Mouse (Mus musculus) forebrain, postnatal 0 days (tissue): Measurements from ENCODE around the gene Zfp865. TPM values are rescaled to one million over a fixed set of nuclear protein-coding genes. Genes with fewer than 3 reads are reported as not detected.

Experiments used
- ATAC-seq: fragments of 200-750 bp; cut with Nextera tagmentation; 2 replicates; pipeline ENCODE4 v1.8.0; 2017; ENCODE audit warnings: mild to moderate bottlenecking, moderate library complexity
- DNase-seq: peaks from one replicate; pipeline ENCODE4 v3.0.0-alpha.2; 2015
- H3K27ac ChIP-seq: fragments of 300-500 bp; sonication (generic); 2 replicates; pipeline ENCODE4 v1.5.1; 2014; ENCODE audit warnings: low read depth, mild to moderate bottlenecking, antibody characterized with exemption, low read length, moderate library complexity, mixed read lengths
- H3K27me3 ChIP-seq: fragments of 300-500 bp; sonication (generic); 2 replicates; pipeline ENCODE4 v1.6.1; 2014; ENCODE audit warnings: mild to moderate bottlenecking, low read length, mixed read lengths; ENCODE audit not compliant: insufficient read depth
- H3K36me3 ChIP-seq: fragments of 300-500 bp; sonication (generic); 2 replicates; pipeline ENCODE4 v1.6.1; 2014; ENCODE audit warnings: mild to moderate bottlenecking, moderate library complexity; ENCODE audit not compliant: insufficient read depth
- H3K4me1 ChIP-seq: fragments of 300-500 bp; sonication (generic); 2 replicates; pipeline ENCODE4 v1.6.1; 2014; ENCODE audit warnings: antibody characterized with exemption; ENCODE audit not compliant: insufficient read depth
- H3K4me2 ChIP-seq: fragments of 300-500 bp; sonication (generic); 2 replicates; pipeline ENCODE4 v1.6.1; 2014; ENCODE audit warnings: low read depth, mild to moderate bottlenecking, moderate library complexity
- H3K4me3 ChIP-seq: fragments of 300-500 bp; sonication (generic); 2 replicates; pipeline ENCODE4 v1.5.1; 2014; ENCODE audit warnings: low read depth, low read length, mixed read lengths
- H3K9ac ChIP-seq: fragments of 300-500 bp; sonication (generic); 2 replicates; pipeline ENCODE4 v1.6.1; 2014; ENCODE audit warnings: mild to moderate bottlenecking
- H3K9me3 ChIP-seq: fragments of 300-500 bp; sonication (generic); 2 replicates; pipeline ENCODE4 v1.6.1; 2016; ENCODE audit warnings: low read length
- CTCF ChIP-seq: sonication (generic); IDR thresholded peaks from 2 replicates; pipeline ENCODE4 v1.5.1; 2016; ENCODE audit warnings: antibody characterized with exemption, control low read depth, low read depth
- WGBS: fragments of 180-500 bp; shearing (Covaris S2); extraction: QIAGEN DNeasy Blood & Tissue Kit; methylation state at CpG from one replicate; pipeline ENCODE4 v1.1.7; 2014; 5-methylcytosine and 5-hydroxymethylcytosine counted together
- polyA plus RNA-seq: library from polyadenylated mRNA; unstranded; fragments of >200 nt; fragmentation: Nextera tagmentation; extraction: Ambion mirVana; gene quantifications from 2 replicates; pipeline ENCODE4 v1.2.1, GENCODE M21; 2015
- total RNA-seq: library from RNA; depleted of rRNA; stranded (reverse); fragments of >200 nt; gene quantifications from 2 replicates; pipeline ENCODE4 v1.2.3, GENCODE M21; 2014

Zfp865 gene
- total and polyA plus RNA-seq, 2 experiments from 2014 or later, result 5.6 to 33.3 TPM

- no peak for ATAC-seq
Measured at GRCm38 (mm10) chr7:5052438-5052837, 32.3 kb downstream of the Zfp865 start.

GRCm38 (mm10) chr7:5052931-5053343, 32.8 kb downstream of the Zfp865 start:
- no peak for ATAC-seq
- H3K4me3 ChIP-seq, result peak overlapping the region; percentile 87

More at GRCm38 (mm10) chr7:5052438-5052837, 32.3 kb downstream of the Zfp865 start:
- H3K9ac ChIP-seq, result peak overlapping the region; percentile 87
- peak overlapping the region; percentile 87 for H3K4me3 ChIP-seq
- no peaks in the 10 kb centered on the region for H3K9me3 ChIP-seq
- no peak overlapping the region; the same call in 1 of the 2 replicates for H3K27ac ChIP-seq
- peak overlapping the region; percentile 86 for H3K4me2 ChIP-seq
- no peak for TF ChIP-seq CTCF
- peaks cover 31% of the 10 kb centered on the region for H3K4me1 ChIP-seq
- DNase-seq, result no peak
- WGBS, result 4% methylated on average over 12 of the region's 12 CpGs
- H3K27me3 ChIP-seq, result peaks cover 8% of the 10 kb centered on the region
- H3K36me3 ChIP-seq, result no peaks in the 10 kb centered on the region

GRCm38 (mm10) chr7:5053456-5054179, 33.4 kb downstream of the Zfp865 start:
- Histone ChIP-seq H3K9me3 (no peaks in the 10 kb centered on the region), H3K27ac (peak overlapping the region; percentile 62; the same call in 1 of the 2 replicates), H3K4me1 (peaks cover 38% of the 10 kb centered on the region), H3K27me3 (peaks cover 8% of the 10 kb centered on the region), H3K36me3 (no peaks in the 10 kb centered on the region), H3K9ac (peak overlapping the region; percentile 87), H3K4me2 (peak overlapping the region; percentile 86), H3K4me3 (peak overlapping the region; percentile 87)
- TF ChIP-seq CTCF, result no peak
- WGBS, result 11% methylated on average over 32 of the region's 32 CpGs
- no peak for ATAC-seq
- peak; percentile 72 for DNase-seq

More at GRCm38 (mm10) chr7:5052931-5053343, 32.8 kb downstream of the Zfp865 start:
- no peaks in the 10 kb centered on the region for H3K9me3 ChIP-seq
- H3K4me1 ChIP-seq, result peaks cover 36% of the 10 kb centered on the region
- peak overlapping the region; percentile 87 for H3K9ac ChIP-seq
- no peak for TF ChIP-seq CTCF
- peaks cover 8% of the 10 kb centered on the region for H3K27me3 ChIP-seq
- no peak for DNase-seq
- WGBS, result 11% methylated on average over 45 of the region's 45 CpGs
- H3K36me3 ChIP-seq, result no peaks in the 10 kb centered on the region
- peak overlapping the region; percentile 86 for H3K4me2 ChIP-seq
- no peak overlapping the region; the same call in 1 of the 2 replicates for H3K27ac ChIP-seq

- Histone ChIP-seq H3K36me3 (no peaks in the 10 kb centered on the region), H3K9ac (peak overlapping the region; percentile 95), H3K9me3 (no peaks in the 10 kb centered on the region), H3K27me3 (peaks cover 8% of the 10 kb centered on the region), H3K27ac (peak overlapping the region; percentile 77), H3K4me3 (peak overlapping the region; percentile 65), H3K4me1 (peaks cover 44% of the 10 kb centered on the region), H3K4me2 (peak overlapping the region; percentile 73)
- no peak for TF ChIP-seq CTCF
- WGBS, result 4% methylated on average over 53 of the region's 55 CpGs
- peak; percentile 18 for ATAC-seq
- DNase-seq, result peak; percentile 87
Measured at GRCm38 (mm10) chr7:5056651-5057263, 36.6 kb downstream of the Zfp865 start.

GRCm38 (mm10) chr7:5057381-5057780, 37.2 kb downstream of the Zfp865 start:
- 36% methylated on average over 8 of the region's 8 CpGs for WGBS
- Histone ChIP-seq H3K36me3 (no peaks in the 10 kb centered on the region), H3K9ac (peak overlapping the region; percentile 95), H3K9me3 (no peaks in the 10 kb centered on the region), H3K27me3 (peaks cover 8% of the 10 kb centered on the region), H3K4me3 (peak overlapping the region; percentile 65), H3K27ac (peak overlapping the region; percentile 77), H3K4me1 (peaks cover 44% of the 10 kb centered on the region), H3K4me2 (peak overlapping the region; percentile 73)
- DNase-seq, result no peak
- no peak for ATAC-seq
- no peak for TF ChIP-seq CTCF

- no peaks in the 10 kb centered on the region for H3K9me3 ChIP-seq
- ATAC-seq (no peak), DNase-seq (no peak)
- H3K27me3 ChIP-seq, result peaks cover 8% of the 10 kb centered on the region
- peaks cover 43% of the 10 kb centered on the region for H3K4me1 ChIP-seq
- H3K27ac ChIP-seq, result no peak overlapping the region; the same call in 1 of the 2 replicates
- peak overlapping the region; percentile 65 for H3K4me3 ChIP-seq
- H3K4me2 ChIP-seq, result peak overlapping the region; percentile 73
- H3K36me3 ChIP-seq, result no peaks in the 10 kb centered on the region
- WGBS, result 30% methylated on average over 11 of the region's 11 CpGs
- peak; percentile 36; the same call in 1 of the 2 replicates for TF ChIP-seq CTCF
- peak overlapping the region; percentile 95 for H3K9ac ChIP-seq
Measured at GRCm38 (mm10) chr7:5057804-5058203, 37.6 kb downstream of the Zfp865 start.

GRCm38 (mm10) chr7:5058631-5059030, 38.5 kb downstream of the Zfp865 start:
- Histone ChIP-seq H3K36me3 (no peaks in the 10 kb centered on the region), H3K4me2 (no peak overlapping the region), H3K4me3 (no peak overlapping the region), H3K9me3 (no peaks in the 10 kb centered on the region), H3K27me3 (peaks cover 8% of the 10 kb centered on the region), H3K9ac (no peak overlapping the region), H3K27ac (no peak overlapping the region), H3K4me1 (peaks cover 39% of the 10 kb centered on the region)
- TF ChIP-seq CTCF, result no peak
- WGBS, result 97% methylated on average over 1 of the region's 1 CpGs
- ATAC-seq (no peak), DNase-seq (no peak)
